ENCODE assay signal across 8 mouse cellular contexts in the genomic region with DNA sequence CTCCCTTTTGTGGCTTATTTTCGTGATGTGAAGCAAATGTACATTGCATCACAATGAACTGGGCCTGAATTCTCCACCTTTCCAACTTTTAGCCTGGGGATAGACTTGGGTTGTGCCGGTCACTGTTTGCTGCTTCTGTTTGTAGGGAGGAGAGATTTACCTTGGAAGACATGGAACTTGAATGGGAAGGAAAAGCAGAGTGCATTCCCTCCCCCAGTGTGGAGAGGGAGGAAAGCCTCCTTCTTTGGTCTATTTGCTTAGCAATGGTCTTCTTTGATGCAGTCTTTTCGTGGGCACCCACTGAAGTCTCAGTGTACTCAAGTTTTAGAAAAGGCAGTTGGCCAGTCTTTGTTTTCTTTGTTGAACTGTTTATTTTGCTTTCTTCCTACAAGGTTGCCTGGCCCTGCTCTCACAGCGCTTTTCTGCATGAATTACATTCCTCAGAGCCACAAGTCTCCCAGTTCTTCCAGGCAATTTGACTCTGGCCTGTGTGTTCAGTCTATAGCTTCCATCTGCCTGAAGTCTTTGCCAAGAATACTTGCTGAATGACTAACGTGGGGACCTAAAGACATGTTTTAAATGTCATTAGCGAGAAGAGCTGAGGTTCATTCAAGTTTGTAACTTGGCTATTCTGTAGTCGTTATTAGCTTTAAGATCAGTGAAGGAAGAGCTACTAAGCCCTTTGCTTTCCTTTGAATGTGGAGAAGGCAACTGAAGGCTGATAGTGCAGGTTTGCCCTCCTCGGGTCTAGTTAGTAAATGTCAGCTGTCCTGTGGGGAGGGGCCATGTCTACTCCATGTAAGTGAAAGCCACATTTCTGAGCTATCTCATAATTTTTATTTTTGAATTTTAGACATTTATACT.
DNase-seq lines count a peak whose midpoint lies in the region; ATAC-seq lines count a peak whose summit lies in the region.

No protein-coding gene starts in this region.

- no peak for ATAC-seq in intestine, embryonic 15.5 days
- ATAC-seq in intestine, embryonic 16.5 days, result no peak
- peak; percentile 66 for ATAC-seq in forebrain, embryonic 15.5 days (replicated peaks)
- ATAC-seq in midbrain, embryonic 12.5 days (ENCODE audit: low FRiP score, low read depth), result peak; percentile 39; the same call in 1 of the 2 replicates

- WGBS in intestine, embryonic 15.5 days, result 35% methylated on average over 8 of the region's 8 CpGs
- 37% methylated on average over 8 of the region's 8 CpGs for WGBS in intestine, embryonic 16.5 days
- 5% methylated on average over 8 of the region's 8 CpGs for WGBS in forebrain, embryonic 15.5 days
- 17% methylated on average over 8 of the region's 8 CpGs for WGBS in midbrain, embryonic 12.5 days

- H3K4me2 ChIP-seq in intestine, embryonic 15.5 days (replicated peaks), result no peak overlapping the region
- no peak overlapping the region for H3K4me2 ChIP-seq in intestine, embryonic 16.5 days (ENCODE audit: low read depth, low read length)
- H3K4me2 ChIP-seq in forebrain, embryonic 15.5 days (replicated peaks), result no peak overlapping the region
- no peak overlapping the region for H3K4me2 ChIP-seq in midbrain, embryonic 12.5 days (replicated peaks)

- H3K4me1 ChIP-seq in intestine, embryonic 15.5 days (replicated peaks), result 0 out of 2 replicates have a peak, but pooled peaks cover 4% of the 10 kb centered on the region
- peaks cover 8% of the 10 kb centered on the region; the same call in 1 of the 2 replicates for H3K4me1 ChIP-seq in intestine, embryonic 16.5 days (ENCODE audit: control insufficient read depth, insufficient read depth, low read length)
- H3K4me1 ChIP-seq in forebrain, embryonic 15.5 days, result peaks cover 56% of the 10 kb centered on the region
- H3K4me1 ChIP-seq in midbrain, embryonic 12.5 days, result peaks cover 64% of the 10 kb centered on the region

- no peak overlapping the region for H3K9ac ChIP-seq in intestine, embryonic 15.5 days
- no peak overlapping the region for H3K9ac ChIP-seq in intestine, embryonic 16.5 days (ENCODE audit: low read depth, low read length)
- H3K9ac ChIP-seq in forebrain, embryonic 15.5 days (replicated peaks), result no peak overlapping the region
- no peak overlapping the region for H3K9ac ChIP-seq in midbrain, embryonic 12.5 days (replicated peaks)

- no peaks in the 10 kb centered on the region for H3K27me3 ChIP-seq in intestine, embryonic 15.5 days (replicated peaks)
- no peaks in the 10 kb centered on the region for H3K27me3 ChIP-seq in intestine, embryonic 16.5 days (replicated peaks; ENCODE audit: control insufficient read depth, insufficient read depth, low read length)
- H3K27me3 ChIP-seq in forebrain, embryonic 15.5 days, result 0 out of 2 replicates have a peak, but pooled peaks cover 3% of the 10 kb centered on the region
- H3K27me3 ChIP-seq in midbrain, embryonic 12.5 days, result peaks cover 22% of the 10 kb centered on the region

- DNase-seq in adipocyte (ENCODE audit: low spot score), result peak; percentile 11
- DNase-seq in urinary bladder, postnatal 36 days (ENCODE audit: low spot score in 2 of 2), result no peak
- DNase-seq in testis, postnatal 14 days (ENCODE audit: low spot score), result no peak
- DNase-seq in retina, postnatal 1 day, result no peak

- no peaks in the 10 kb centered on the region for H3K36me3 ChIP-seq in intestine, embryonic 15.5 days
- H3K36me3 ChIP-seq in intestine, embryonic 16.5 days (ENCODE audit: control insufficient read depth, insufficient read depth, low read length), result no peaks in the 10 kb centered on the region
- no peaks in the 10 kb centered on the region for H3K36me3 ChIP-seq in forebrain, embryonic 15.5 days
- no peaks in the 10 kb centered on the region for H3K36me3 ChIP-seq in midbrain, embryonic 12.5 days

- no peaks in the 10 kb centered on the region for H3K9me3 ChIP-seq in intestine, embryonic 15.5 days
- no peaks in the 10 kb centered on the region for H3K9me3 ChIP-seq in intestine, embryonic 16.5 days (ENCODE audit: control insufficient read depth, low read length)
- no peaks in the 10 kb centered on the region for H3K9me3 ChIP-seq in forebrain, embryonic 15.5 days
- H3K9me3 ChIP-seq in midbrain, embryonic 12.5 days, result no peaks in the 10 kb centered on the region

- H3K4me3 ChIP-seq in intestine, embryonic 15.5 days (replicated peaks), result no peak overlapping the region
- no peak overlapping the region for H3K4me3 ChIP-seq in intestine, embryonic 16.5 days (ENCODE audit: low read length)
- no peak overlapping the region for H3K4me3 ChIP-seq in forebrain, embryonic 15.5 days
- no peak overlapping the region for H3K4me3 ChIP-seq in midbrain, embryonic 12.5 days

- H3K27ac ChIP-seq in intestine, embryonic 15.5 days, result 0 out of 2 replicates have a peak overlapping the region, but pooled peaks have one; percentile 32
- no peak overlapping the region for H3K27ac ChIP-seq in intestine, embryonic 16.5 days (ENCODE audit: low read length)
- H3K27ac ChIP-seq in forebrain, embryonic 15.5 days (replicated peaks), result 0 out of 2 replicates have a peak overlapping the region, but pooled peaks have one; percentile 15
- H3K27ac ChIP-seq in midbrain, embryonic 12.5 days (replicated peaks), result peak overlapping the region; percentile 52

Comparison
In these comparisons a context has a peak if more than half of its experiments do, and no peak if none do; other contexts are left out.
1. ATAC-seq: peak in forebrain, embryonic 15.5 days (single experiment) and midbrain, embryonic 12.5 days (single experiment); none in intestine, embryonic 15.5 days (single experiment) and intestine, embryonic 16.5 days (single experiment).